Mouse (Mus musculus) heart, postnatal 0 days (tissue): Measurements from ENCODE around the gene Ep300. TPM values are rescaled to one million over a fixed set of nuclear protein-coding genes. Genes with fewer than 3 reads are reported as not detected.

Experiments
- ATAC-seq: fragments of 200-750 bp; cut with Nextera tagmentation; 2 replicates; pipeline ENCODE4 v1.8.0; 2017; ENCODE audit warnings: low read depth, moderate number of reproducible peaks, moderate library complexity; ENCODE audit not compliant: insufficient read depth
- DNase-seq: peaks from one replicate; pipeline ENCODE4 v3.0.0-alpha.2; 2016; ENCODE audit warnings: low spot score
- H3K27ac ChIP-seq: fragments of 300-500 bp; sonication (generic); 2 replicates; pipeline ENCODE4 v1.5.1; 2014; ENCODE audit warnings: low read depth, mild to moderate bottlenecking
- H3K27me3 ChIP-seq: fragments of 300-500 bp; sonication (generic); 2 replicates; pipeline ENCODE4 v1.6.1; 2014; ENCODE audit warnings: low read length, mixed read lengths; ENCODE audit not compliant: control insufficient read depth, insufficient read depth
- H3K36me3 ChIP-seq: fragments of 300-500 bp; sonication (generic); replicated peaks from 2 replicates; pipeline ENCODE4 v1.6.1; 2014; ENCODE audit warnings: low read length, mixed read lengths; ENCODE audit not compliant: control insufficient read depth, insufficient read depth
- H3K4me1 ChIP-seq: fragments of 300-500 bp; sonication (generic); 2 replicates; pipeline ENCODE4 v1.6.1; 2014; ENCODE audit warnings: antibody characterized with exemption; ENCODE audit not compliant: control insufficient read depth, insufficient read depth
- H3K4me2 ChIP-seq: fragments of 300-500 bp; sonication (generic); 2 replicates; pipeline ENCODE4 v1.6.1; 2014; ENCODE audit warnings: low read depth, mild to moderate bottlenecking, low read length, moderate library complexity
- H3K4me3 ChIP-seq: fragments of 300-500 bp; sonication (generic); 2 replicates; pipeline ENCODE4 v1.5.1; 2014; ENCODE audit warnings: low read depth, low read length
- H3K9ac ChIP-seq: fragments of 300-500 bp; sonication (generic); replicated peaks from 2 replicates; pipeline ENCODE4 v1.6.1; 2014; ENCODE audit warnings: low read depth, low read length, mixed read lengths
- H3K9me3 ChIP-seq: fragments of 300-500 bp; sonication (generic); replicated peaks from 2 replicates; pipeline ENCODE4 v1.6.1; 2016; ENCODE audit warnings: low read length; ENCODE audit not compliant: control insufficient read depth
- CTCF ChIP-seq: IDR thresholded peaks from 2 replicates; pipeline ENCODE4 v1.5.1; 2016; ENCODE audit warnings: antibody characterized with exemption, control low read depth, low read depth
- EP300 ChIP-seq: IDR thresholded peaks from 2 replicates; pipeline ENCODE4 v1.6.1; 2016; ENCODE audit warnings: antibody characterized with exemption, low read depth
- WGBS: fragments of 180-500 bp; shearing (Covaris S2); extraction: QIAGEN DNeasy Blood & Tissue Kit; methylation state at CpG from one replicate; pipeline ENCODE4 v1.1.7; 2014; 5-methylcytosine and 5-hydroxymethylcytosine counted together
- polyA plus RNA-seq: library from polyadenylated mRNA; unstranded; fragments of >200 nt; fragmentation: Nextera tagmentation; extraction: Ambion mirVana; gene quantifications from 2 replicates; pipeline ENCODE4 v1.2.1, GENCODE M21; 2015
- total RNA-seq: library from RNA; depleted of rRNA; stranded (reverse); fragments of >200 nt; gene quantifications from 2 replicates; pipeline ENCODE4 v1.2.3, GENCODE M21; 2014; ENCODE audit warnings: low replicate concordance

Ep300 gene
- total and polyA plus RNA-seq, 2 experiments from 2014 or later = 5.6 to 38.5 TPM

- H3K4me2 ChIP-seq = no peak overlapping the region
- no peak for TF ChIP-seq CTCF
- no peak for TF ChIP-seq EP300
- H3K4me3 ChIP-seq = no peak overlapping the region
- no peak overlapping the region for H3K9ac ChIP-seq
- H3K36me3 ChIP-seq = no peaks in the 10 kb centered on the region
- no peaks in the 10 kb centered on the region for H3K27me3 ChIP-seq
- no peaks in the 10 kb centered on the region for H3K4me1 ChIP-seq
- no peaks in the 10 kb centered on the region for H3K9me3 ChIP-seq
- WGBS = 89% methylated on average over 7 of the region's 7 CpGs
- ATAC-seq (no peak), DNase-seq (no peak)
- no peak overlapping the region for H3K27ac ChIP-seq
These were observed 7.4 kb upstream of the Ep300 start for GRCm38 (mm10) chr15:81577743-81578165.

- TF ChIP-seq CTCF = no peak
- no peak for TF ChIP-seq EP300
- peak overlapping the region; percentile 90 for H3K4me3 ChIP-seq
- peak overlapping the region; percentile 77 for H3K4me2 ChIP-seq
- WGBS = 11% methylated on average over 3 of the region's 3 CpGs
- H3K4me1 ChIP-seq = peaks cover 19% of the 10 kb centered on the region
- ATAC-seq (no peak), DNase-seq (no peak)
- H3K9ac ChIP-seq = peak overlapping the region; percentile 80
- H3K9me3 ChIP-seq = no peaks in the 10 kb centered on the region
- peak overlapping the region; percentile 84 for H3K27ac ChIP-seq
- no peaks in the 10 kb centered on the region for H3K36me3 ChIP-seq
- no peaks in the 10 kb centered on the region for H3K27me3 ChIP-seq
These were observed 685 bp upstream of the Ep300 start for GRCm38 (mm10) chr15:81584466-81584865.

- peak overlapping the region; percentile 90 for H3K4me3 ChIP-seq
- WGBS = 0% methylated on average over 52 of the region's 77 CpGs
- peak; percentile 42 for ATAC-seq
- peak overlapping the region; percentile 88 for H3K4me2 ChIP-seq
- TF ChIP-seq EP300 = no peak
- no peak for TF ChIP-seq CTCF
- peak; percentile 70 for DNase-seq
- no peaks in the 10 kb centered on the region for H3K9me3 ChIP-seq
- peaks cover 19% of the 10 kb centered on the region for H3K4me1 ChIP-seq
- no peaks in the 10 kb centered on the region for H3K27me3 ChIP-seq
- 0 out of 2 replicates have a peak, but pooled peaks cover 5% of the 10 kb centered on the region for H3K36me3 ChIP-seq
- peak overlapping the region; percentile 100 for H3K9ac ChIP-seq
- H3K27ac ChIP-seq = peak overlapping the region; percentile 100
These were observed 753 bp downstream of the Ep300 start for GRCm38 (mm10) chr15:81585746-81586461.

- Histone ChIP-seq H3K36me3 (0 out of 2 replicates have a peak, but pooled peaks cover 5% of the 10 kb centered on the region), H3K4me1 (peaks cover 19% of the 10 kb centered on the region), H3K27me3 (no peaks in the 10 kb centered on the region), H3K9ac (peak overlapping the region; percentile 100), H3K9me3 (no peaks in the 10 kb centered on the region), H3K4me2 (peak overlapping the region; percentile 88), H3K4me3 (peak overlapping the region; percentile 90), H3K27ac (peak overlapping the region; percentile 100)
- TF ChIP-seq CTCF (no peak), EP300 (no peak)
- WGBS = under 1% methylated on average over 28 of the region's 28 CpGs
- ATAC-seq (no peak), DNase-seq (peak; percentile 24)
These were observed 1.3 kb downstream of the Ep300 start for GRCm38 (mm10) chr15:81586466-81586865.

GRCm38 (mm10) chr15:81587686-81588085, 2.5 kb downstream of the Ep300 start:
- Histone ChIP-seq H3K27me3 (no peaks in the 10 kb centered on the region), H3K27ac (no peak overlapping the region), H3K4me2 (peak overlapping the region; percentile 88), H3K36me3 (0 out of 2 replicates have a peak, but pooled peaks cover 11% of the 10 kb centered on the region), H3K9me3 (no peaks in the 10 kb centered on the region), H3K4me3 (peak overlapping the region; percentile 90), H3K4me1 (peaks cover 19% of the 10 kb centered on the region), H3K9ac (peak overlapping the region; percentile 100)
- 39% methylated on average over 2 of the region's 2 CpGs for WGBS
- ATAC-seq (no peak), DNase-seq (no peak)
- TF ChIP-seq CTCF (no peak), EP300 (no peak)
